Mouse (Mus musculus): Measurements from ENCODE around the gene Atp6v0d1.

The Atp6v0d1 gene

GRCm38 (mm10) chr8:105504617-105505016 lies 61.2 kb downstream of the Atp6v0d1 start:
- no peak for DNase-seq (ENCODE audit: low read depth, low spot score)

- DNase-seq (ENCODE audit: low read depth, low spot score): no peak
Measured at GRCm38 (mm10) chr8:105499787-105500186, 66.1 kb downstream of the Atp6v0d1 start.

GRCm38 (mm10) chr8:105496439-105497180 lies 69.2 kb downstream of the Atp6v0d1 start, which contains the start of gene Zdhhc1:
Gene Zdhhc1 (minus strand): TSS chr8:105496902.
- peak; percentile 84 for DNase-seq (ENCODE audit: low read depth, low spot score)

- DNase-seq (ENCODE audit: low read depth, low spot score): no peak
Measured at GRCm38 (mm10) chr8:105495350-105496302, 70.2 kb downstream of the Atp6v0d1 start.

GRCm38 (mm10) chr8:105494566-105494965 lies 71.3 kb downstream of the Atp6v0d1 start:
- DNase-seq (ENCODE audit: low read depth, low spot score): no peak

- no peak for DNase-seq (ENCODE audit: low read depth, low spot score)
Measured at GRCm38 (mm10) chr8:105493495-105493894, 72.4 kb downstream of the Atp6v0d1 start.

GRCm38 (mm10) chr8:105489281-105489680 lies 76.6 kb downstream of the Atp6v0d1 start:
- DNase-seq (ENCODE audit: low read depth, low spot score): no peak

GRCm38 (mm10) chr8:105488082-105488481 lies 77.8 kb downstream of the Atp6v0d1 start:
- no peak for DNase-seq (ENCODE audit: low read depth, low spot score)

- DNase-seq (ENCODE audit: low read depth, low spot score): peak; percentile 62
Measured at GRCm38 (mm10) chr8:105484392-105484791, 81.5 kb downstream of the Atp6v0d1 start.

GRCm38 (mm10) chr8:105484030-105484368 lies 81.8 kb downstream of the Atp6v0d1 start:
- no peak for DNase-seq (ENCODE audit: low read depth, low spot score)

- peak; percentile 64 for DNase-seq (ENCODE audit: low read depth, low spot score)
Measured at GRCm38 (mm10) chr8:105483212-105484029, 82.4 kb downstream of the Atp6v0d1 start.

GRCm38 (mm10) chr8:105482123-105482522 lies 83.7 kb downstream of the Atp6v0d1 start:
- DNase-seq (ENCODE audit: low read depth, low spot score): no peak

- DNase-seq (ENCODE audit: low read depth, low spot score): peak; percentile 94
Measured at GRCm38 (mm10) chr8:105481453-105481852, 84.4 kb downstream of the Atp6v0d1 start.

GRCm38 (mm10) chr8:105481013-105481412 lies 84.8 kb downstream of the Atp6v0d1 start:
- peak; percentile 93 for DNase-seq (ENCODE audit: low read depth, low spot score)

GRCm38 (mm10) chr8:105477792-105478191 lies 88.1 kb downstream of the Atp6v0d1 start:
- no peak for DNase-seq (ENCODE audit: low read depth, low spot score)

- DNase-seq (ENCODE audit: low read depth, low spot score): peak; percentile 83
Measured at GRCm38 (mm10) chr8:105476628-105477413, 89.0 kb downstream of the Atp6v0d1 start.

GRCm38 (mm10) chr8:105476161-105476560 lies 89.7 kb downstream of the Atp6v0d1 start:
- DNase-seq (ENCODE audit: low read depth, low spot score): no peak

GRCm38 (mm10) chr8:105475742-105476141 lies 90.1 kb downstream of the Atp6v0d1 start:
- no peak for DNase-seq (ENCODE audit: low read depth, low spot score)

- DNase-seq (ENCODE audit: low read depth, low spot score): no peak
Measured at GRCm38 (mm10) chr8:105475254-105475653, 90.6 kb downstream of the Atp6v0d1 start.

GRCm38 (mm10) chr8:105474680-105475079 lies 91.2 kb downstream of the Atp6v0d1 start:
- no peak for DNase-seq (ENCODE audit: low read depth, low spot score)
